Mouse (Mus musculus): Measurements from ENCODE around the gene Nox4. TPM values are rescaled to one million over a fixed set of nuclear protein-coding genes. Genes with fewer than 3 reads are reported as not detected.
"Not testable (repeated sequence)": the region's sequence is repeated elsewhere in the genome, so short reads cannot be mapped to it uniquely, and the experiment has no call there.

Gene Nox4
- polyA plus RNA-seq, 1 experiment from 2014 or later, result 6.0 TPM

GRCm38 (mm10) chr7:87352818-87353217 lies 106.9 kb downstream of the Nox4 start:
- Histone ChIP-seq H3K27me3 (replicated peaks; ENCODE audit: control insufficient read depth, insufficient read depth, low read length) (no peaks in the 10 kb centered on the region), H3K4me2 (ENCODE audit: low read depth, low read length) (no peak overlapping the region), H3K36me3 (ENCODE audit: control insufficient read depth, insufficient read depth, low read length) (no peaks in the 10 kb centered on the region), H3K27ac (ENCODE audit: low read length) (no peak overlapping the region), H3K4me1 (ENCODE audit: control insufficient read depth, insufficient read depth, low read length) (no peaks in the 10 kb centered on the region), H3K9me3 (ENCODE audit: control insufficient read depth, low read length) (no peaks in the 10 kb centered on the region), H3K9ac (ENCODE audit: low read depth, low read length) (no peak overlapping the region), H3K4me3 (ENCODE audit: low read length) (no peak overlapping the region)
- ATAC-seq, result no peak
- 55% methylated on average over 2 of the region's 2 CpGs for WGBS

GRCm38 (mm10) chr7:87367834-87368233 lies 121.9 kb downstream of the Nox4 start:
- Histone ChIP-seq H3K9me3 (ENCODE audit: control insufficient read depth, low read length) (no peaks in the 10 kb centered on the region), H3K27me3 (replicated peaks; ENCODE audit: control insufficient read depth, insufficient read depth, low read length) (no peaks in the 10 kb centered on the region), H3K4me2 (ENCODE audit: low read depth, low read length) (no peak overlapping the region), H3K4me3 (ENCODE audit: low read length) (no peak overlapping the region), H3K36me3 (ENCODE audit: control insufficient read depth, insufficient read depth, low read length) (no peaks in the 10 kb centered on the region), H3K4me1 (ENCODE audit: control insufficient read depth, insufficient read depth, low read length) (no peaks in the 10 kb centered on the region), H3K27ac (ENCODE audit: low read length) (no peak overlapping the region), H3K9ac (ENCODE audit: low read depth, low read length) (no peak overlapping the region)
- ATAC-seq, result no peak

GRCm38 (mm10) chr7:87369131-87369530 lies 123.2 kb downstream of the Nox4 start:
- no peaks in the 10 kb centered on the region for H3K9me3 ChIP-seq (ENCODE audit: control insufficient read depth, low read length)
- no peak overlapping the region for H3K4me2 ChIP-seq (ENCODE audit: low read depth, low read length)
- no peaks in the 10 kb centered on the region for H3K4me1 ChIP-seq (ENCODE audit: control insufficient read depth, insufficient read depth, low read length)
- no peak overlapping the region for H3K27ac ChIP-seq (ENCODE audit: low read length)
- H3K9ac ChIP-seq (ENCODE audit: low read depth, low read length), result no peak overlapping the region
- no peak for ATAC-seq
- H3K4me3 ChIP-seq (ENCODE audit: low read length), result no peak overlapping the region
- H3K27me3 ChIP-seq (replicated peaks; ENCODE audit: control insufficient read depth, insufficient read depth, low read length), result no peaks in the 10 kb centered on the region
- WGBS, result 91% methylated on average over 1 of the region's 1 CpGs
- H3K36me3 ChIP-seq (ENCODE audit: control insufficient read depth, insufficient read depth, low read length), result no peaks in the 10 kb centered on the region

GRCm38 (mm10) chr7:87370789-87371188 lies 124.9 kb downstream of the Nox4 start:
- H3K9ac ChIP-seq (ENCODE audit: low read depth, low read length), result no peak overlapping the region
- no peaks in the 10 kb centered on the region for H3K9me3 ChIP-seq (ENCODE audit: control insufficient read depth, low read length)
- no peak overlapping the region for H3K27ac ChIP-seq (ENCODE audit: low read length)
- no peaks in the 10 kb centered on the region for H3K27me3 ChIP-seq (replicated peaks; ENCODE audit: control insufficient read depth, insufficient read depth, low read length)
- H3K4me2 ChIP-seq (ENCODE audit: low read depth, low read length), result no peak overlapping the region
- H3K36me3 ChIP-seq (ENCODE audit: control insufficient read depth, insufficient read depth, low read length), result no peaks in the 10 kb centered on the region
- 64% methylated on average over 2 of the region's 2 CpGs for WGBS
- ATAC-seq, result no peak
- no peak overlapping the region for H3K4me3 ChIP-seq (ENCODE audit: low read length)
- no peaks in the 10 kb centered on the region for H3K4me1 ChIP-seq (ENCODE audit: control insufficient read depth, insufficient read depth, low read length)

GRCm38 (mm10) chr7:87371316-87371715 lies 125.4 kb downstream of the Nox4 start:
- H3K27ac ChIP-seq (ENCODE audit: low read length), result no peak overlapping the region
- no peaks in the 10 kb centered on the region for H3K36me3 ChIP-seq (ENCODE audit: control insufficient read depth, insufficient read depth, low read length)
- no peak overlapping the region for H3K4me2 ChIP-seq (ENCODE audit: low read depth, low read length)
- H3K9me3 ChIP-seq (ENCODE audit: control insufficient read depth, low read length), result no peaks in the 10 kb centered on the region
- ATAC-seq, result no peak
- WGBS, result 90% methylated on average over 2 of the region's 2 CpGs
- no peak overlapping the region for H3K9ac ChIP-seq (ENCODE audit: low read depth, low read length)
- H3K4me3 ChIP-seq (ENCODE audit: low read length), result no peak overlapping the region
- H3K4me1 ChIP-seq (ENCODE audit: control insufficient read depth, insufficient read depth, low read length), result no peaks in the 10 kb centered on the region
- no peaks in the 10 kb centered on the region for H3K27me3 ChIP-seq (replicated peaks; ENCODE audit: control insufficient read depth, insufficient read depth, low read length)

GRCm38 (mm10) chr7:87374322-87374721 lies 128.4 kb downstream of the Nox4 start:
- no peak for ATAC-seq
- Histone ChIP-seq H3K36me3 (ENCODE audit: control insufficient read depth, insufficient read depth, low read length) (no peaks in the 10 kb centered on the region), H3K27ac (ENCODE audit: low read length) (no peak overlapping the region), H3K9ac (ENCODE audit: low read depth, low read length) (no peak overlapping the region), H3K9me3 (ENCODE audit: control insufficient read depth, low read length) (no peaks in the 10 kb centered on the region), H3K27me3 (replicated peaks; ENCODE audit: control insufficient read depth, insufficient read depth, low read length) (no peaks in the 10 kb centered on the region), H3K4me3 (ENCODE audit: low read length) (no peak overlapping the region), H3K4me2 (ENCODE audit: low read depth, low read length) (no peak overlapping the region), H3K4me1 (ENCODE audit: control insufficient read depth, insufficient read depth, low read length) (no peaks in the 10 kb centered on the region)

GRCm38 (mm10) chr7:87374935-87375334 lies 129.0 kb downstream of the Nox4 start:
- no peaks in the 10 kb centered on the region for H3K27me3 ChIP-seq (replicated peaks; ENCODE audit: control insufficient read depth, insufficient read depth, low read length)
- no peak overlapping the region for H3K4me2 ChIP-seq (ENCODE audit: low read depth, low read length)
- H3K4me1 ChIP-seq (ENCODE audit: control insufficient read depth, insufficient read depth, low read length), result no peaks in the 10 kb centered on the region
- no peak overlapping the region for H3K4me3 ChIP-seq (ENCODE audit: low read length)
- no peak overlapping the region for H3K9ac ChIP-seq (ENCODE audit: low read depth, low read length)
- H3K27ac ChIP-seq (ENCODE audit: low read length), result no peak overlapping the region
- no peak for ATAC-seq
- H3K9me3 ChIP-seq (ENCODE audit: control insufficient read depth, low read length), result no peaks in the 10 kb centered on the region
- no peaks in the 10 kb centered on the region for H3K36me3 ChIP-seq (ENCODE audit: control insufficient read depth, insufficient read depth, low read length)
- WGBS, result 70% methylated on average over 2 of the region's 2 CpGs

GRCm38 (mm10) chr7:87397023-87397422 lies 151.1 kb downstream of the Nox4 start:
- Histone ChIP-seq H3K4me3 (ENCODE audit: low read length) (no peak overlapping the region), H3K9me3 (ENCODE audit: control insufficient read depth, low read length) (no peaks in the 10 kb centered on the region), H3K4me1 (ENCODE audit: control insufficient read depth, insufficient read depth, low read length) (no peaks in the 10 kb centered on the region), H3K9ac (ENCODE audit: low read depth, low read length) (no peak overlapping the region), H3K27me3 (replicated peaks; ENCODE audit: control insufficient read depth, insufficient read depth, low read length) (no peaks in the 10 kb centered on the region), H3K27ac (ENCODE audit: low read length) (no peak overlapping the region), H3K36me3 (ENCODE audit: control insufficient read depth, insufficient read depth, low read length) (no peaks in the 10 kb centered on the region), H3K4me2 (ENCODE audit: low read depth, low read length) (no peak overlapping the region)
- ATAC-seq, result no peak
- 93% methylated on average over 7 of the region's 7 CpGs for WGBS

- not testable (repeated sequence) for ATAC-seq; H3K4me2 ChIP-seq (ENCODE audit: low read depth, low read length); H3K27ac ChIP-seq (ENCODE audit: low read length); H3K36me3 ChIP-seq (ENCODE audit: control insufficient read depth, insufficient read depth, low read length); H3K4me3 ChIP-seq (ENCODE audit: low read length); H3K4me1 ChIP-seq (ENCODE audit: control insufficient read depth, insufficient read depth, low read length); H3K27me3 ChIP-seq (replicated peaks; ENCODE audit: control insufficient read depth, insufficient read depth, low read length); H3K9ac ChIP-seq (ENCODE audit: low read depth, low read length); H3K9me3 ChIP-seq (ENCODE audit: control insufficient read depth, low read length)
- WGBS, result 14% methylated on average over 4 of the region's 4 CpGs
These were observed 165.5 kb downstream of the Nox4 start for GRCm38 (mm10) chr7:87411373-87411772.

GRCm38 (mm10) chr7:87413271-87413670 lies 167.4 kb downstream of the Nox4 start:
- H3K4me2 ChIP-seq (ENCODE audit: low read depth, low read length), result no peak overlapping the region
- no peaks in the 10 kb centered on the region for H3K36me3 ChIP-seq (ENCODE audit: control insufficient read depth, insufficient read depth, low read length)
- H3K4me1 ChIP-seq (ENCODE audit: control insufficient read depth, insufficient read depth, low read length), result no peaks in the 10 kb centered on the region
- H3K27ac ChIP-seq (ENCODE audit: low read length), result no peak overlapping the region
- ATAC-seq, result no peak
- no peaks in the 10 kb centered on the region for H3K9me3 ChIP-seq (ENCODE audit: control insufficient read depth, low read length)
- H3K9ac ChIP-seq (ENCODE audit: low read depth, low read length), result no peak overlapping the region
- 46% methylated on average over 1 of the region's 1 CpGs for WGBS
- no peaks in the 10 kb centered on the region for H3K27me3 ChIP-seq (replicated peaks; ENCODE audit: control insufficient read depth, insufficient read depth, low read length)
- H3K4me3 ChIP-seq (ENCODE audit: low read length), result no peak overlapping the region
